Mouse (Mus musculus) central nervous system, embryonic 14 days (tissue): ENCODE data around the gene Tnfrsf21. TPM values are rescaled to one million over a fixed set of nuclear protein-coding genes. Genes with fewer than 3 reads are reported as not detected.

Experiments used
- polyA plus RNA-seq: library from polyadenylated mRNA; depleted of rRNA; stranded (reverse); fragments of >200 nt; gene quantifications from 2 replicates; pipeline ENCODE4 v1.2.3, GENCODE M21; 2012; rRNA removed

Tnfrsf21 gene
- polyA plus RNA-seq = 45.0 and 48.3 TPM in 2 replicates

DNA sequence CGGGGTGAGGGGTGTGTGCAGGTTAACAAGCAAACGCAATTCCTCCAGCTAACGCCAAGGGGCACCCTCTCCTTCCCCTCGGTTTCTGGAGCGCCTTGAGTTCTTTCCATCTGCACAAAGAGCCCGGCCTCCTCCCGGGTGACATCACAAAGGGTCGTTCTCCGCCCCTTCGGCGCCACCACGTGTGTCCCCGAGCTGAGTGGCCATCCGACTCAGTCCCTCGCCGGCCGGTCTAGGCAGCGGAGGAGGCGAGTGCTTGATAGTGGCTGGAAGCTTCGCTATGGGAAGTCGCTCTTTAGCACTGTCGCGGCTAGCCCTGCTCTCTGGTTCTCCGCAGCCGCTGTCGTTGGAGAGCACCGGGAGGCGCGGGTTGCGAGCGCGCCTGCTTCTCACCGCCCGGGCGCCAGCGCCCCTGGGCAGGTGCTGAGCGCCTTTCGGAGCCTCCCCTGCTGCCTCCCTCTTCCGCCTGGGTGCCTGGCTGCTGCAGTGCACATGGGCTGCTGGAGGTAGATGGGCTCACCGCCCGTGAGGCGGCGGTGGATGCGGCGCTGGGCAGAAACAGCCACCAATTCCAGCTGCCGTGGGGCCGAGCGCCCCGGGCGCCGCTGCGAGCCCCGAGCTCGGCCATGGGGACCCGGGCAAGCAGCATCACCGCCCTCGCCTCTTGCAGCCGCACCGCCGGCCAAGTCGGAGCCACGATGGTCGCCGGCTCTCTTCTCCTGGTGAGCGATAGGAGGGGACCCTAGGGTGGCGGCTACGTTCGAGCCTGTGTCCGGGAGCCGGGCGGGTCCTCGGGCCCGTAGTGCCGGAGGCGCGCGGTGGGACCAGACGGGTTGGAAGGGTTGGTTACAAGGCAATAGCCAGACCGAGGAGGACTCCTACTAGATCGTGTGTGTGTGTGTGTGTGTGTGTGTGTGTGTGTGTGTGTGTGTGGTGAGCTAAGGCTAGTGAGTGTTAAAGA lies at the start of gene Tnfrsf21:
TSS of gene Tnfrsf21 (plus strand) at position 185 of the 961 bp plus-strand sequence.

Other genes with a start within 250 kb of the Tnfrsf21 start
- 17.0 and 21.4 TPM in 2 replicates for gene Cd2ap, start 139.9 kb upstream of the Tnfrsf21 start, polyA plus RNA-seq